Mouse (Mus musculus) cerebellum, adult 18-20 months (tissue): ENCODE measurements around the gene Micall2.
"Not testable (repeated sequence)": the region's sequence is repeated elsewhere in the genome, so short reads cannot be mapped to it uniquely, and the experiment has no call there.

Experiments used
- DNase-seq, 2 experiments: peaks; one replicate each; pipeline ENCODE4 v3.0.0; 2021

Micall2 gene

GRCm38 (mm10) chr5:139727261-139727660, 8.9 kb downstream of the Micall2 start:
- no peak for DNase-seq

- DNase-seq, result no peak
Measured at GRCm38 (mm10) chr5:139726186-139726585, 9.9 kb downstream of the Micall2 start.

- no peak for DNase-seq
Measured at GRCm38 (mm10) chr5:139724336-139725116, 11.6 kb downstream of the Micall2 start.

GRCm38 (mm10) chr5:139723113-139723512, 13.0 kb downstream of the Micall2 start:
- no peak for DNase-seq

- no peak for DNase-seq
Measured at GRCm38 (mm10) chr5:139722709-139723108, 13.4 kb downstream of the Micall2 start.

GRCm38 (mm10) chr5:139718949-139719348, 17.2 kb downstream of the Micall2 start:
- no peak for DNase-seq

- no peak for DNase-seq
Measured at GRCm38 (mm10) chr5:139718540-139718939, 17.6 kb downstream of the Micall2 start.

GRCm38 (mm10) chr5:139717723-139718122, 18.4 kb downstream of the Micall2 start:
- peak; percentile 63 to 70 for DNase-seq

- DNase-seq, result no peak
Measured at GRCm38 (mm10) chr5:139706496-139706895, 29.6 kb downstream of the Micall2 start.

- DNase-seq, result no peak
Measured at GRCm38 (mm10) chr5:139702905-139703304, 33.2 kb downstream of the Micall2 start.

GRCm38 (mm10) chr5:139702236-139702635, 33.9 kb downstream of the Micall2 start:
- no peak for DNase-seq

- no peak for DNase-seq
Measured at GRCm38 (mm10) chr5:139696954-139697353, 39.2 kb downstream of the Micall2 start.

- DNase-seq, result not testable (repeated sequence)
Measured at GRCm38 (mm10) chr5:139695876-139696275, 40.3 kb downstream of the Micall2 start.

- DNase-seq, result peak; percentile 50 to 59
Measured at GRCm38 (mm10) chr5:139694989-139695571, 41.1 kb downstream of the Micall2 start.

- DNase-seq, result peak; percentile 24 to 33
Measured at GRCm38 (mm10) chr5:139694292-139694988, 41.7 kb downstream of the Micall2 start.

GRCm38 (mm10) chr5:139690791-139691190, 45.3 kb downstream of the Micall2 start:
- no peak for DNase-seq

- DNase-seq, result peak; percentile 53 to 67
Measured at GRCm38 (mm10) chr5:139688356-139688755, 47.8 kb downstream of the Micall2 start.

GRCm38 (mm10) chr5:139687646-139688045, 48.5 kb downstream of the Micall2 start:
- peak; percentile 32 to 69 for DNase-seq

GRCm38 (mm10) chr5:139686530-139687249, 49.4 kb downstream of the Micall2 start:
- no peak for DNase-seq

GRCm38 (mm10) chr5:139683228-139683627, 52.9 kb downstream of the Micall2 start:
- no peak for DNase-seq

- DNase-seq, result no peak
Measured at GRCm38 (mm10) chr5:139682631-139682977, 53.5 kb downstream of the Micall2 start.

GRCm38 (mm10) chr5:139681832-139682630, 54.1 kb downstream of the Micall2 start:
- DNase-seq, result no peak

- DNase-seq, result no peak
Measured at GRCm38 (mm10) chr5:139675707-139675967, 60.5 kb downstream of the Micall2 start.
